Mouse (Mus musculus) adrenal gland (tissue): ENCODE measurements around the gene Lca5.

ENCODE experiments used
- intact Hi-C: fragments of 180-260 bp; cut with DNase I; formaldehyde crosslinking; loops from one replicate; pipeline ENCODE4 v1.15.1; 2025

Gene Lca5

GRCm38 (mm10) chr9:83395456-83395855, 45.5 kb downstream of the Lca5 start:
- intact Hi-C loops = no loop called here

DNA sequence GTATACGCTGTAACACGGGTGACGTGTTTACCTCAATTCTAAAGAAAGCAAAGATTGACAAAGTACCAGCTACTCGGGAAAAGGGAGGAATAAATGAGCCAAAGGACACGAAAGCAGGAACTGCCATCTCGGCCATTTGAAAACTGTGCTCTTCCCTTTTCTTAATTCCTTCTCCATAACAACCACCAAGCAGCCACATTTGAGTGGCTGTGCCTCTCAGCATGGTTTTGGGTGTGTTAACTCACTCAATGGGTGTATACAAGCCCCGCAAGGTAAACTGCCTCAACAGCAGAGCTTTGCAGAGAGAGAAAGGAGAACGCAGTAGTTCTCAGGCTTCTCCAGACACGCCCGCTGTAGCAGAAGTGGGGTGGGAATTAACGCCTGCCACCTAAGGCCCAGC, 48.9 kb downstream of the Lca5 start:
- intact Hi-C loops = no loop called here

GRCm38 (mm10) chr9:83389570-83389969, 51.4 kb downstream of the Lca5 start:
- intact Hi-C loops = no loop called here

DNA sequence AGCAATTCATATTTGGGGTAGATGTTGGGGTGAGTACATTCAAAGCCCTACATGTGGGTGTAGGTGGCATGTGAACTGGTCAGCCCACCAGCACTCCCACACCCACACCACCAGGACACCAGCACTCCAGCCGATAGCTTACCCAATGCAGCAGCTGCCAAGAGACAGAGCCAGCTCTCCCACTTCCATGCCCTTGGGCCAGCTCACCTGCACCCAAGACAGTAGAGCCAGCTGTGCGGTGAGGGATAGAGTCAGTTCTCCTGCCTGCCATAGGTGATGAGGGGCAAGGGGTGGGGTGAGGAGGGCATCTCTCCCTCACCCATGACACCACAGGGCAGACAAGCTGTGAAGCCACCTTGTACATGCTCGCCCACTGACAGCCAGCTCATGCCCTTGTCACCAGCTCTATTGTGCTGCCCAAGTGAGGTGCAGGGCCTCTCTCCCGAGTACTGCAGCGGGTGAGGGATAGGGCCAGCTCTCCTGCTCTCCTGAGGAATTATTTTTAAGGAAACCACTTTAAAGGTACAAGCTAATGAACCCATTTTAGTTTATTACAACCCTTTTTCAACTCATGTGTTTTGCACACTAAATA, 54.6 kb downstream of the Lca5 start:
- intact Hi-C loops = no loop called here

DNA sequence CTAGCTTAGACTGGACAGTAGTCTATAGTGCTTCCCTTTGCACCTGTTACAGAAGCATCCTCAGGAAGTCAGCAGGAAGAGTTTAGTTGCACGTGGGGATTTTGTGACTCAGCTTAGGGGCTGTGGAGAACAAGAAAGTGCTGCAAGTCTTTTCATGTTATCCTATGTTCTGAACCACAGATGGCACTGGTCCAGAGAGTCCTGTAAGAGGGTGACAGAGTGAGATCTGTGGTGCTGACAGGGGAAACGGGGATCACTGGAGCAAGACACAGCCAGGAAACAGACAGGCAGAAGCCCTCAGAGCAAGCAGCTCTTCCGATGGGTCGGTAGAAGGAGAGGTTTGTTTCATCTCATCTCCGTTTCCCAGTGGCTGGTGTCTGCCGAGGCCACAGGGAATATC, 55.6 kb downstream of the Lca5 start:
- intact Hi-C loops = no loop called here

- intact Hi-C loops = loop anchor here (5.0 kb wide), 1 partner anchor 229 kb away; no protein-coding TSS in a partner anchor
Observed at GRCm38 (mm10) chr9:83383235-83383634, 57.7 kb downstream of the Lca5 start.

- intact Hi-C loops = loop anchor here (5.0 kb wide), 1 partner anchor 230 kb away; no protein-coding TSS in a partner anchor
Observed at GRCm38 (mm10) chr9:83382775-83383174, 58.2 kb downstream of the Lca5 start.

DNA sequence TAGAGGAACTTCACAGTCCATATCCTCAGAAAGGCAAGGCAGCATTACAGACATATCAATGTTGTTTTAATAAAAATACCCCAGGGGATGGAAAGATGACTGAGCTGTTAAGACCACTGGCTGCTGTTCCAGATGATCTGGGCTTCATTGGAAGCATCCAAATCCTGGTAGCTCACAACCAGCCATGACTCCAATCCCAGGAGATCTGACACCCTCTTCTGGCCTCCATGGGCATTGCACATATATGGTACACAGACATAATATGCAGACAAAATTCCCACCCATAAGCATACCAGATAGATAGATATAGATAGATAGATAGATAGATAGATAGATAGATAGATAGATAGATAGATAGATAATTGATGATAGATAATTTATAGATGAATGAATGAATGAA, 59.6 kb downstream of the Lca5 start:
- intact Hi-C loops = loop anchor here (5.0 kb wide), 1 partner anchor 231 kb away; no protein-coding TSS in a partner anchor

DNA sequence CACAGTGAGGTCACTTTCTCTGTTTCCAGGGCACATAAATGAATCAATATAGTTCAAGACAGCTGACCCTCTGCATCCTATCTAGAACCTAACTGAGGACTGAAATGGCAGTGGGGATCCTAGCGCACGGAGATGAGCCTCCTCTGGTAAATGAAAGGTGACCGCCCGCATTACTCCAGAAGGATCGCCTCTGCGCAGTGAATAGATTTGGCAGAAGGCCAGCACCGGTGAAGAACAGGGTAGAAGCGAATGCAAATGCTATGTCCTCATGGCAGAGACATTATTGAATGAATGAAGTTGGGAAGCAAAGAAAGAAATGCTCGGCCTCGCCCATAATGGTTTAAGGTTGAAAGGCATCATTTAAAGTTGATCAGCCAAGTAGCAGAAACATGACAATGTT, 61.3 kb downstream of the Lca5 start:
- intact Hi-C loops = loop anchor here (5.0 kb wide), 1 partner anchor 233 kb away; no protein-coding TSS in a partner anchor

DNA sequence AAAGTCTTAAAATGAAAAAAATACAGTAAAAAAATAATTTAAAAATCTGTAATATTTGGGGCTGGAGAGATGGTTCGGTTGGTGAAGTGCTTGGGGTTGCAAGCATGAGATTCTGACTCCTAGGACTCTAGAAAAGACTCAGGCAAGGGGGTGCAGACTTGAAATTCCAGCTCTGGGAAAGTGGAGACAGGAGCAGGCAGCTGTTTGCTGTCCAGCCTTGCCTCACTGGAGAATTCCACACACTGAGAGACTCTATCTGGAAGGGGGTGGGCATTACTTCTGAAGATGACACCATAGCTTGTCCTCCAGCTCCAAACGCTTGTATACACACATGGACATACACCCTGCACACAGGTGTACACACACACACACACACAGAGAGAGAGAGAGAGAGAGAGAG, 63.8 kb downstream of the Lca5 start:
- intact Hi-C loops = no loop called here

GRCm38 (mm10) chr9:83375522-83376176, 65.3 kb downstream of the Lca5 start:
- intact Hi-C loops = no loop called here

DNA sequence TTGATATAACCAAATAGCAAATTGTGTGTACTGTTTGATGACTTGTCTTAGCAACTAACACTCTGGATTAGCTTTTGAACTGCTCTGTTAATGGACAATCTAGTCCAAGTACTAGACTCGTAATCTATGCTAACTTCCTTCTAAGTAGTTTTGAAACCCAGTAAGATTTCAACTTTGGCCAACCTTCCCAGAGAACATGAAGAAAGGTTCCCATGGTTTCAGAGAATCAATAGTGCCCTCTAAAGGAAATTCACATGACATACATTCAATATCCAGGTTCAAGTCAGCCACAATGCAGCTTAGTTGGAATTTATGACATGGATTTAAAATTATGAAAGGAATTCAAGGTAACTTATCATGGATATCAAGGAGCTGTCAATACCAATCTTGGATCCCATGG, 70.0 kb downstream of the Lca5 start:
- intact Hi-C loops = no loop called here

DNA sequence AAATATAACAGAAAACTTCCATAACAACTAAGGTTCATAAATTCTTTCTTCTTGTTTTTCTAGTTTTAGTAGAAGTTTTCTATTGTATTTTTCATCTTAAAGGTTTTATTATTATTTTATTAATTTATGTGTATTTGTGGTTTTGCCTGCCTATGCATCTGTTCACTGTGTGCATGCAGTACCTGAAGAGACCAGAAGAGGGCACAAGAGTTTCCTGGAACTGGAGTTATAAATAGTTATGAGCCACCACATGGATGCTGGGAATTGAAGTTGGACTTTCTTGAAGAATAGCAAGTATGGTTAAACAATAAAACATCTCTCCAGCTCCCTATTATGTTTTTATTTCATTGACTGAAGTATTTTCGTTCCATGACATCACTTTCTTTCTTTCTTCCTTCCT, 72.7 kb downstream of the Lca5 start:
- intact Hi-C loops = no loop called here

DNA sequence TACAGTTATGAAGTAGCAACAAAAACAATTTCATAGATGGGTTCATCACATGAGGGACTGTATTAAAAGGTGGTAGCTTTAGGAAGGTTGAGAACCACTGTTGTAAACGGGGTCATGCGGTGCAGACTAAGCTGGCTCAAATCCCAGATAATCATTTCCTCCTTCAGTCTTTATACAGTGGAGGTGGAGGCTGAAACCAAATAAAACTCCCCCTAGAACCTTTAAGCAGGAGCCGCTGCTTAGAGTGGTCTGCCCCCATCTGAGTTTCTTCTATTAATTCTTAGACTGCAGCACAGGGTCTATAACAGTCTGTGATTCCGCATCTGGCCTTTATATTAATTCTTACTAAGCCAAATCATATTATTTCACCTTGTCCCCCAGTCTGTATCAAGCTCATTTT, 85.1 kb downstream of the Lca5 start:
- intact Hi-C loops = no loop called here

DNA sequence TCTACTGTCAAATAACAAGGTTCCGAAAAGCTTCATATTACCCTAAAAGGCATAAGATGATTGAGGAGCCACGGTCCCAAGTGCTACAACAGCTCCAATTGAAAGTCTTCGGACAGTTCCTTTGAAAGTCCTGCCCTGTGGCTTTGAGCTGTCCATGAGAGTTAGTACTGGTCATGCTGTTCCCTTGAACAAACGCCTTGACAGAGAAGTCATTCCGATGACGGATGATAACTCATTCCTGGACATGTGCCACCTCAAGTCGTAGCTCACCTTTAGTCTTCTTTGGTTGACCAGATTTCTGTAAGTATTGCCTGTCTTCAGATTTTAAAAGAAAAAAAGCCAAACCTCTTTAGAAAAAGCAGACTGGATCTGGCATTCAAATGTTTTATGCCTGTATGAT, 87.6 kb downstream of the Lca5 start:
- intact Hi-C loops = no loop called here

DNA sequence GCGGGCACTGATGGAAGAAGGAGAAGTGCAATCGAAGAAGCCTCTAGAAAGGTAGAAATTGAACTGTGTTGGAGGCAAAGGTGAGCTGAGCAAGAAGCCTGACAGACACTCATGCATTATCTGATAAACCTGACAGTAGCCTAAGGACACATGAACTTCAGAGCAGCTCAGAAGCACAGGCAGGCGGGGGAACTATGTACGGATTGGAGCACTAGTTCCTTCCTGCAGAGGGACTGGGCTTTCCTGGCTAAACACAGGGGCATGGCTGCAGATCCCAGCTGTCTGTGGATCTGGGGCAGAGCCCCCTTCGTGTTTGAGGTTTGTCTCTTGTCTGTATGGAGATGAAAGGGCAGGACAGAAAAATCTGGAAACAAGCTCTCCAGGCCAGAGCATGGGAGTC, 89.8 kb downstream of the Lca5 start:
- intact Hi-C loops = no loop called here

DNA sequence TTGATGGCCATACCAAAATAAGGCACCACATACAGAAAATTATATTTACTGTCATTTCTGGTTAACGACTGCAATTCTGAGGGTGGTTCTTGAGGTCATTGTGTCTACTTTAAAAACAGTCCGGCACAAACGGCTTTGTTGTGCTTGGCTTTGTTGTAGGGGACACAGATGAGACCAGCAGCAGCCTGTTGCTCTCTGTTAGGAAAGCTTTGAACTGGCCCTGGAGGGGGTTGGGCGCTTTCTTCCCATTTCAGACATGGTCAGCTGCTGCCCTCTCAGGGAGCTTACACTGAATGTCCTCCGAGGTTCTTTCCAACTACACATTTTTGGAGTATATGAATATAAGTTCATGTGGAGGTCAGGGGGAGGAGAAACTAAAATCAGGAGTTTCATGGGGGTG, 90.3 kb downstream of the Lca5 start:
- intact Hi-C loops = no loop called here

DNA sequence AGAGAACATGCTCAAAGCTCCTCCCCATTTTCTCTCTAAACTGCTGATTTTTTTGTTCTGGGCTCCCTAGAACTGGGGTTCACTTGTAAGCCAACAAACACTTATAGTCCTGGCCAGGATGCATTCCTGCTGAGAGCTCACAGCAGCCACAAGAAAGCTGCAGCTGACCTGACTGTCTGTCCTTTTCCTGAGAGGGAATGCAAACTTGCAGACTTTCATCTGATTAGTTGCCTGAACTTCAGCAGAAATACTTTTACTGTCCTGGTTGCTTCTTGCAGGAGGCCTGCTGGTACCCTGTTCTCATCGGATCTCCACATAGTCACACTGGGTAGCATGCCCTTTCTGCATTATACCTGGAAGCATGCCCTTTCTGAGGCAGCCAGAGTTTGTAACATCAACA, 91.0 kb downstream of the Lca5 start:
- intact Hi-C loops = loop anchor here (5.0 kb wide), 1 partner anchor 373 kb away; the partner anchor contains the start of gene Phip

DNA sequence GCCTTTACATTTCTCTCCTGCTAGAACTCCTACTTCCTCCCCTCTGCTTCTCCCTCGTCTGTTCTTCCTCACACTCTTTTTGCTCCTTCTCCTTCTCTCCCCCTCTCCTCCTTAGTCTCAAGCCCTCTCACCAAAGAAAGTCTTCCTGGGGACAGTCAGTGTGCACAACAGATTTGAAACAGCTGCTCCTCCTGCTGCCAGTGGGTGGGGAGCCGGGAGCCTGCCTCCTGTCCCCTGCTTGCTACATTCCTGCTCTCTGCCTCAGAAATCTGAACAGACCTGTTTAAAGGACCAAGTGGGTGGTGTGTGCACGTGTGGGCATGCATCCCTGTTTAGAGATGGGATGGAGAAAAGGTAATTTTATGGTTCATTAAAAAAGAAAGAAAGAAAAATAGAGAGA, 91.4 kb downstream of the Lca5 start:
- intact Hi-C loops = loop anchor here (5.0 kb wide), 1 partner anchor 372 kb away; the partner anchor contains the start of gene Phip

- intact Hi-C loops = loop anchor here (5.0 kb wide), 1 partner anchor 370 kb away; the partner anchor contains the start of gene Phip
Observed at GRCm38 (mm10) chr9:83347521-83347920, 93.4 kb downstream of the Lca5 start.

- intact Hi-C loops = no loop called here
Observed at GRCm38 (mm10) chr9:83342491-83343370, 98.2 kb downstream of the Lca5 start.
